Mouse (Mus musculus): ENCODE measurements at regions not wholly inside any gene's neighbourhood (a gene's known extent, or its start where the extent isn't known, plus 50 kb on each side); places are given as distances from the start of the nearest gene placed in this dataset.

DNA sequence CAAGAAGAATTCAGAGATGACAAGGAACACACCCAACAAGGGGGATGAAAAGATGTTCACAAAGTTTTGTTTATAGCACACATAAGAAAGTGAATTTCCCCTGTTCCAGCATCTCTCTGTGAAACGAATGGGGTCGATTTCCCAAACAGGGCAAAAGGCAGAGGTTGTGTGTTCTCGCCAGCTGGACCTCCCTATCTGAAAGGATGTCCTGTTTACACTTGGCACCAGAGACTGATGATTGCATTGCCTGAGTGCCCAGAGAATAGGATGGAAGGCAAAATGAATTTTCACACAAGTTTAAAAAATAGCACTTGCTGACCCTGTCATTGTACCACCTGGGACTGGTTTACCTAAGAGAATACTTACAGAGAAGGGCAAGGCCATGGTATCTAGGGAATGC, 149.2 kb upstream of the Dph6 start:
- TF ChIP-seq CTCF (IDR thresholded peaks at IDR 0.05; ENCODE audit: low read depth): no peak
- no peak for TF ChIP-seq EP300 (IDR thresholded peaks at IDR 0.05; ENCODE audit: low read depth)

All from heart, postnatal 0 days (tissue).